Mouse (Mus musculus): ENCODE measurements around the gene Tff1. TPM values are rescaled to one million over a fixed set of nuclear protein-coding genes. Genes with fewer than 3 reads are reported as not detected.

Gene Tff1
- total and polyA plus RNA-seq, 3 experiments: not detected

DNA sequence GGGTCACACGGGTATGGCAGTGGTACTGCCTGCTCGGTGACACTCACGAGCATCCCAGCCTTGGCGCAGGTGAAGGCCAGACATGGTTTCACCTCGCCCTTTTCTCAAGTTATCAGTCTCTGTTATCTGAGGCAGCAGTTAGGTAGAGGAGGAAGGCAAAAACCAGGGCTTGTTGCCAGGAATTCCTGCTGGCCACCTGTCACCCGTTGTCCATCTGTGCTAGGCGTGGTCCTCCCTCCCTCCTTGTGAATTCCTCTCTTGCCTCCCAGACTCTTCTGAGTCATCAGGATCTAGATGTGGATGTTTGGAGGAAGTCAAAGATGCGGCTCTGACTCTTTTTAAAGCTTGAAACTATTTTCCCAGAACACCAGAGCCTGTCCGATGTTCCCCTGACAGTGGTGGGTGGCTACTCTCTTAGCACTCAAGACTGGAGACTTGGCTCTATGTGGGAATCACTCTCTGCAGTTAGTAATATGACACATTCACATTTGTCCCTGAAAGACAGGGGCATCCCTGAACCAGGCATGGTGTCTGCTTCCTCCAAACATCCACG lies 33.7 kb downstream of the Tff1 start:
- Histone ChIP-seq H3K4me1 (ENCODE audit: control insufficient read depth in 1 of 2, insufficient read depth in 2 of 2, low read length in 2 of 2) (no peaks in the 10 kb centered on the region), H3K9ac (ENCODE audit: control insufficient read depth, low read depth, low read length, poor library complexity, severe bottlenecking) (no peak overlapping the region), H3K27me3 (ENCODE audit: control insufficient read depth in 1 of 2, insufficient read depth in 2 of 2, low read length in 2 of 2) (peaks cover 3 to 4% of the 10 kb centered on the region in 2 experiments; a peak in 3 of 4 replicates), H3K36me3 (ENCODE audit: control insufficient read depth in 1 of 2, insufficient read depth in 2 of 2, low read length in 2 of 2) (no peaks in the 10 kb centered on the region), H3K9me3 (replicated peaks; ENCODE audit: insufficient read depth, low read length) (no peaks in the 10 kb centered on the region), H3K79me2 (ENCODE audit: control insufficient read depth, insufficient read depth, low read length, poor library complexity) (no peaks in the 10 kb centered on the region), H3K27ac (ENCODE audit: control insufficient read depth, low read depth, low read length) (no peak overlapping the region), H3K4me3 (ENCODE audit: control insufficient read depth in 1 of 2, insufficient read depth in 1 of 2, low read depth in 2 of 2, low read length in 2 of 2) (no peak overlapping the region)
- TF ChIP-seq UBTF (IDR thresholded peaks at IDR 0.05; ENCODE audit: borderline replicate concordance, insufficient read depth, low read depth, low read length) (no peak), MEF2A (IDR thresholded peaks at IDR 0.05; ENCODE audit: extremely low read depth, insufficient replicate concordance, low read depth, low read length, poor library complexity, severe bottlenecking) (no peak), TCF12 (IDR thresholded peaks at IDR 0.05; ENCODE audit: low read depth, low read length) (no peak), POLR2A (IDR thresholded peaks at IDR 0.05; ENCODE audit: control insufficient read depth in 1 of 2, insufficient read depth in 1 of 2, low read depth in 1 of 2, low read length in 2 of 2, poor library complexity in 1 of 2) (no peak), MAZ (IDR thresholded peaks at IDR 0.05; ENCODE audit: low read depth, low read length) (no peak), ZC3H11A (IDR thresholded peaks at IDR 0.05; ENCODE audit: low read depth, low read length) (no peak), RCOR1 (IDR thresholded peaks at IDR 0.05; ENCODE audit: low read depth, low read length) (no peak), CHD1 (IDR thresholded peaks at IDR 0.05; ENCODE audit: low read depth, low read length) (no peak), SMC3 (IDR thresholded peaks at IDR 0.05; ENCODE audit: low read depth, low read length) (no peak), ELF1 (IDR thresholded peaks at IDR 0.05; ENCODE audit: low read depth, low read length) (no peak), KAT2A (conservative IDR thresholded peaks at IDR 0.05; ENCODE audit: low read depth, low read length) (no peak), CHD2 (IDR thresholded peaks at IDR 0.05; ENCODE audit: low read length) (no peak), E2F4 (IDR thresholded peaks at IDR 0.05; ENCODE audit: borderline replicate concordance, low read depth, low read length) (no peak), MAFK (IDR thresholded peaks at IDR 0.05; ENCODE audit: borderline replicate concordance, low read depth, low read length) (no peak), ZMIZ1 (IDR thresholded peaks at IDR 0.05; ENCODE audit: low read depth, low read length) (no peak), NELFE (IDR thresholded peaks at IDR 0.05; ENCODE audit: low read depth, low read length) (no peak), GATA1 (IDR thresholded peaks at IDR 0.05; ENCODE audit: low read depth, low read length) (no peak), USF2 (IDR thresholded peaks at IDR 0.05; ENCODE audit: borderline replicate concordance in 1 of 2, insufficient read depth in 1 of 2, low read depth in 1 of 2, low read length in 2 of 2) (no peak)
- no peak for DNase-seq (ENCODE audit: low read depth, low spot score)

GRCm38 (mm10) chr17:31129452-31129851 lies 35.6 kb downstream of the Tff1 start, which contains the start of gene Tff3:
TSS of gene Tff3 (minus strand) at chr17:31129646.
- Histone ChIP-seq H3K79me2 (ENCODE audit: control insufficient read depth, insufficient read depth, low read length, poor library complexity) (no peaks in the 10 kb centered on the region), H3K27ac (ENCODE audit: control insufficient read depth, low read depth, low read length) (no peak within 1 kb of the TSS), H3K36me3 (ENCODE audit: control insufficient read depth in 1 of 2, insufficient read depth in 2 of 2, low read length in 2 of 2) (no peaks in the 10 kb centered on the region), H3K9me3 (replicated peaks; ENCODE audit: insufficient read depth, low read length) (no peaks in the 10 kb centered on the region), H3K4me3 (ENCODE audit: control insufficient read depth in 1 of 2, insufficient read depth in 1 of 2, low read depth in 2 of 2, low read length in 2 of 2) (no peak within 1 kb of the TSS), H3K27me3 (ENCODE audit: control insufficient read depth in 1 of 2, insufficient read depth in 2 of 2, low read length in 2 of 2) (peaks cover 3 to 4% of the 10 kb centered on the region in 2 experiments; a peak in 3 of 4 replicates), H3K4me1 (ENCODE audit: control insufficient read depth in 1 of 2, insufficient read depth in 2 of 2, low read length in 2 of 2) (no peaks in the 10 kb centered on the region), H3K9ac (ENCODE audit: control insufficient read depth, low read depth, low read length, poor library complexity, severe bottlenecking) (no peak within 1 kb of the TSS)
- no peak for DNase-seq (ENCODE audit: low read depth, low spot score)
- TF ChIP-seq JUND (IDR thresholded peaks at IDR 0.05; ENCODE audit: low read depth, low read length) (no peak), MAFK (IDR thresholded peaks at IDR 0.05; ENCODE audit: borderline replicate concordance, low read depth, low read length) (no peak), BHLHE40 (IDR thresholded peaks at IDR 0.05; ENCODE audit: borderline replicate concordance, low read depth, low read length) (no peak), USF2 (IDR thresholded peaks at IDR 0.05; ENCODE audit: borderline replicate concordance in 1 of 2, insufficient read depth in 1 of 2, low read depth in 1 of 2, low read length in 2 of 2) (no peak), CHD2 (IDR thresholded peaks at IDR 0.05; ENCODE audit: low read length) (no peak), MYC (IDR thresholded peaks at IDR 0.05; ENCODE audit: low read depth, low read length) (no peak), UBTF (IDR thresholded peaks at IDR 0.05; ENCODE audit: borderline replicate concordance, insufficient read depth, low read depth, low read length) (no peak), SIN3A (IDR thresholded peaks at IDR 0.05; ENCODE audit: low read length) (no peak), HCFC1 (IDR thresholded peaks at IDR 0.05; ENCODE audit: low read depth, low read length) (no peak), ELF1 (IDR thresholded peaks at IDR 0.05; ENCODE audit: low read depth, low read length) (no peak), POLR2A (IDR thresholded peaks at IDR 0.05; ENCODE audit: control insufficient read depth in 1 of 2, insufficient read depth in 1 of 2, low read depth in 1 of 2, low read length in 2 of 2, poor library complexity in 1 of 2) (no peak), POLR2AphosphoS2 (IDR thresholded peaks at IDR 0.05; ENCODE audit: low read length) (no peak), NRF1 (IDR thresholded peaks at IDR 0.05; ENCODE audit: insufficient read depth, low read depth, low read length, poor library complexity, severe bottlenecking) (no peak)
